Mouse (Mus musculus) limb, embryonic 15.5 days (tissue): Measurements from ENCODE around the gene Slc35a2. TPM values are rescaled to one million over a fixed set of nuclear protein-coding genes. Genes with fewer than 3 reads are reported as not detected.

Experiments used
- polyA plus RNA-seq: library from polyadenylated mRNA; unstranded; fragments of >200 nt; fragmentation: Nextera tagmentation; extraction: Ambion mirVana; gene quantifications from 2 replicates; pipeline ENCODE4 v1.2.1, GENCODE M21; 2015

Slc35a2 gene
- polyA plus RNA-seq, 1 experiment from 2014 or later = 64.5 TPM

Other genes starting within 250 kb of the Slc35a2 start
- gene Syp, start 245.6 kb upstream of the Slc35a2 start, polyA plus RNA-seq = 1.4 and 1.7 TPM in 2 replicates
- gene Prickle3, start 226.8 kb upstream of the Slc35a2 start, polyA plus RNA-seq = 17.7 and 18.1 TPM in 2 replicates
- gene Plp2, start 212.6 kb upstream of the Slc35a2 start, polyA plus RNA-seq = 205 and 217 TPM in 2 replicates
- gene Magix, start 202.8 kb upstream of the Slc35a2 start, polyA plus RNA-seq = 0.47 and 1.1 TPM in 2 replicates
- gene Gpkow, start 186.9 kb upstream of the Slc35a2 start, polyA plus RNA-seq = 36.6 and 40.3 TPM in 2 replicates
- gene Wdr45, start 169.7 kb upstream of the Slc35a2 start, polyA plus RNA-seq = 39.2 and 41.0 TPM in 2 replicates
- 0.20 TPM in 1 of 2 replicates, not detected in the other for gene Gm45208, start 161.8 kb upstream of the Slc35a2 start, polyA plus RNA-seq
- 80.8 and 86.1 TPM in 2 replicates for gene Praf2, start 155.6 kb upstream of the Slc35a2 start, polyA plus RNA-seq
- 14.9 and 21.8 TPM in 2 replicates for gene Ccdc120, start 133.1 kb upstream of the Slc35a2 start, polyA plus RNA-seq
- gene Tfe3, start 121.5 kb upstream of the Slc35a2 start, polyA plus RNA-seq = 30.5 and 31.9 TPM in 2 replicates
- 37.8 and 40.3 TPM in 2 replicates for gene Gripap1, start 94.3 kb upstream of the Slc35a2 start, polyA plus RNA-seq
- 1.3 TPM in 2 replicates for gene Kcnd1, start 61.7 kb upstream of the Slc35a2 start, polyA plus RNA-seq
- 35.9 and 43.7 TPM in 2 replicates for gene Otud5, start 42.7 kb upstream of the Slc35a2 start, polyA plus RNA-seq
- gene Pim2, start 5.8 kb upstream of the Slc35a2 start, polyA plus RNA-seq = 4.8 and 5.1 TPM in 2 replicates
- 117 and 124 TPM in 2 replicates for gene Pqbp1, start 15.2 kb downstream of the Slc35a2 start, polyA plus RNA-seq
- gene Timm17b, start 15.3 kb downstream of the Slc35a2 start, polyA plus RNA-seq = 157 and 170 TPM in 2 replicates
- not detected in 2 replicates for gene Gm10491, start 23.8 kb downstream of the Slc35a2 start, polyA plus RNA-seq
- not detected in 2 replicates for gene Gm10490, start 25.5 kb downstream of the Slc35a2 start, polyA plus RNA-seq
- 0.63 and 1.2 TPM in 2 replicates for gene Pcsk1n, start 35.8 kb downstream of the Slc35a2 start, polyA plus RNA-seq
- not detected in 2 replicates for gene Eras, start 44.6 kb downstream of the Slc35a2 start, polyA plus RNA-seq
- 25.3 and 27.0 TPM in 2 replicates for gene Hdac6, start 63.9 kb downstream of the Slc35a2 start, polyA plus RNA-seq
- gene Gata1, start 94.0 kb downstream of the Slc35a2 start, polyA plus RNA-seq = 2.1 and 2.9 TPM in 2 replicates
- not detected in 2 replicates for gene Glod5, start 134.5 kb downstream of the Slc35a2 start, polyA plus RNA-seq
- gene Suv39h1, start 190.7 kb downstream of the Slc35a2 start, polyA plus RNA-seq = 47.3 and 48.7 TPM in 2 replicates
- gene Was, start 206.5 kb downstream of the Slc35a2 start, polyA plus RNA-seq = 0.97 and 1.00 TPM in 2 replicates
- gene Wdr13, start 248.9 kb downstream of the Slc35a2 start, polyA plus RNA-seq = 20.3 and 21.3 TPM in 2 replicates